Mouse (Mus musculus) monocyte, adult 5-6 weeks (primary cell): ENCODE measurements around the gene Olfr186. TPM values are rescaled to one million over a fixed set of nuclear protein-coding genes. Genes with fewer than 3 reads are reported as not detected.
"Not testable (repeated sequence)": the region's sequence is repeated elsewhere in the genome, so short reads cannot be mapped to it uniquely, and the experiment has no call there.

Experiments used
- ATAC-seq: fragments of 153-309, 156-312 bp; replicated peaks from 2 replicates; pipeline ENCODE4 v1.8.0; 2017; ENCODE audit warnings: mild to moderate bottlenecking; ENCODE audit not compliant: low TSS enrichment, insufficient number of reproducible peaks, severe bottlenecking, poor library complexity, low FRiP score
- total RNA-seq: library from RNA; stranded (forward); fragments of 200-1000, 200-491, 200-594 nt; gene quantifications from 3 replicates; pipeline ENCODE4 v1.2.3, GENCODE M21; 2017

Gene Olfr186
- not detected in 3 replicates for total RNA-seq

- no peak for ATAC-seq
Measured at GRCm38 (mm10) chr16:59030191-59030590, at the start of gene Olfr186. Gene Olfr186, minus strand, starts transcription at chr16:59030291.

- ATAC-seq = no peak
Measured at GRCm38 (mm10) chr16:59077905-59078304, 47.8 kb upstream of the Olfr186 start, which contains the start of gene Olfr190. Gene Olfr190, minus strand, starts transcription at chr16:59078005.

GRCm38 (mm10) chr16:59073520-59073919, 43.4 kb upstream of the Olfr186 start:
- no peak for ATAC-seq

GRCm38 (mm10) chr16:59071755-59072154, 41.7 kb upstream of the Olfr186 start:
- no peak for ATAC-seq

- ATAC-seq = not testable (repeated sequence)
Measured at GRCm38 (mm10) chr16:59062411-59062810, 32.3 kb upstream of the Olfr186 start.

GRCm38 (mm10) chr16:59049286-59049685, 19.2 kb upstream of the Olfr186 start:
- ATAC-seq = not testable (repeated sequence)

GRCm38 (mm10) chr16:59048860-59049259, 18.8 kb upstream of the Olfr186 start:
- no peak for ATAC-seq

GRCm38 (mm10) chr16:59047579-59047978, 17.5 kb upstream of the Olfr186 start:
- ATAC-seq = no peak

- ATAC-seq = no peak
Measured at GRCm38 (mm10) chr16:59045835-59046234, 15.7 kb upstream of the Olfr186 start.

- ATAC-seq = no peak
Measured at GRCm38 (mm10) chr16:59039710-59040109, 9.6 kb upstream of the Olfr186 start, which contains the start of gene Olfr187. Gene Olfr187, minus strand, starts transcription at chr16:59039767.

- ATAC-seq = no peak
Measured at GRCm38 (mm10) chr16:59013357-59014018, 16.6 kb downstream of the Olfr186 start.

- ATAC-seq = no peak
Measured at GRCm38 (mm10) chr16:59007146-59007545, 22.9 kb downstream of the Olfr186 start.

- no peak for ATAC-seq
Measured at GRCm38 (mm10) chr16:58995057-58995456, 35.0 kb downstream of the Olfr186 start, which contains the start of gene Olfr183. Gene Olfr183, plus strand, starts transcription at chr16:58995357.

Other genes starting within 250 kb of the Olfr186 start
- gene Olfr173, start 230.0 kb downstream of the Olfr186 start, total RNA-seq = not detected in 3 replicates
- gene Olfr175-ps1, start 203.5 kb downstream of the Olfr186 start, total RNA-seq = not detected in 3 replicates
- not detected in 3 replicates for gene Olfr177, start 155.5 kb downstream of the Olfr186 start, total RNA-seq
- gene Olfr178, start 138.2 kb downstream of the Olfr186 start, total RNA-seq = not detected in 3 replicates
- not detected in 3 replicates for gene Olfr181, start 101.5 kb downstream of the Olfr186 start, total RNA-seq
- not detected in 3 replicates for gene Olfr180, start 100.9 kb downstream of the Olfr186 start, total RNA-seq
- not detected in 3 replicates for gene Olfr183, start 34.9 kb downstream of the Olfr186 start, total RNA-seq
- gene Olfr187, start 9.5 kb upstream of the Olfr186 start, total RNA-seq = not detected in 3 replicates
- gene Olfr190, start 47.7 kb upstream of the Olfr186 start, total RNA-seq = under 0.01 to 0.32 TPM in 2 of 3 replicates, not detected in the other
- gene Olfr191, start 59.5 kb upstream of the Olfr186 start, total RNA-seq = not detected in 3 replicates
- not detected in 3 replicates for gene Olfr193, start 81.6 kb upstream of the Olfr186 start, total RNA-seq
- not detected in 3 replicates for gene Olfr194, start 90.8 kb upstream of the Olfr186 start, total RNA-seq
- not detected in 3 replicates for gene Olfr195, start 116.8 kb upstream of the Olfr186 start, total RNA-seq
- not detected in 3 replicates for gene Olfr196, start 140.2 kb upstream of the Olfr186 start, total RNA-seq
- gene Olfr198, start 173.2 kb upstream of the Olfr186 start, total RNA-seq = not detected in 3 replicates
- not detected in 3 replicates for gene Olfr199, start 189.5 kb upstream of the Olfr186 start, total RNA-seq
- not detected in 3 replicates for gene Olfr201, start 242.3 kb upstream of the Olfr186 start, total RNA-seq